8 mouse cellular contexts compared by ENCODE assay signal in genomic region chr5:53999831-54000230, GRCm38 (mm10). TPM values are rescaled to one million over a fixed set of nuclear protein-coding genes. Genes with fewer than 3 reads are reported as not detected.
DNase-seq lines count a peak whose midpoint lies in the region; ATAC-seq lines count a peak whose summit lies in the region.

No protein-coding gene starts in this region.

- no peak overlapping the region for H3K27ac ChIP-seq in forebrain, embryonic 10.5 days
- no peak overlapping the region for H3K27ac ChIP-seq in limb, embryonic 11.5 days (replicated peaks; ENCODE audit: low read depth, low read length)
- no peak overlapping the region for H3K27ac ChIP-seq in neural tube, embryonic 12.5 days

- no peaks in the 10 kb centered on the region for H3K9me3 ChIP-seq in forebrain, embryonic 10.5 days
- no peaks in the 10 kb centered on the region for H3K9me3 ChIP-seq in limb, embryonic 11.5 days (ENCODE audit: control insufficient read depth, low read length)
- H3K9me3 ChIP-seq in neural tube, embryonic 12.5 days = no peaks in the 10 kb centered on the region

- WGBS in forebrain, embryonic 10.5 days = 6% methylated on average over 2 of the region's 2 CpGs
- WGBS in limb, embryonic 11.5 days = 0% methylated on average over 2 of the region's 2 CpGs
- WGBS in neural tube, embryonic 12.5 days = 5% methylated on average over 2 of the region's 2 CpGs

- peak overlapping the region; percentile 92 for H3K4me3 ChIP-seq in forebrain, embryonic 10.5 days
- peak overlapping the region; percentile 81 for H3K4me3 ChIP-seq in limb, embryonic 11.5 days (ENCODE audit: low read depth, low read length)
- peak overlapping the region; percentile 89 for H3K4me3 ChIP-seq in neural tube, embryonic 12.5 days

- H3K4me1 ChIP-seq in forebrain, embryonic 10.5 days = peaks cover 39% of the 10 kb centered on the region
- H3K4me1 ChIP-seq in limb, embryonic 11.5 days (ENCODE audit: control insufficient read depth, insufficient read depth, low read length) = peaks cover 13% of the 10 kb centered on the region
- H3K4me1 ChIP-seq in neural tube, embryonic 12.5 days = peaks cover 15% of the 10 kb centered on the region

- no peaks in the 10 kb centered on the region for H3K36me3 ChIP-seq in forebrain, embryonic 10.5 days (replicated peaks)
- no peaks in the 10 kb centered on the region for H3K36me3 ChIP-seq in limb, embryonic 11.5 days (ENCODE audit: control insufficient read depth, insufficient read depth, low read length)
- no peaks in the 10 kb centered on the region for H3K36me3 ChIP-seq in neural tube, embryonic 12.5 days

- ATAC-seq in limb, embryonic 11.5 days (ENCODE audit: insufficient number of reproducible peaks, low FRiP score, low TSS enrichment, low read depth) = no peak
- ATAC-seq in neural tube, embryonic 12.5 days (ENCODE audit: low FRiP score, low read depth) = no peak

- H3K27me3 ChIP-seq in forebrain, embryonic 10.5 days (ENCODE audit: poor library complexity, severe bottlenecking) = peaks cover 21% of the 10 kb centered on the region
- no peaks in the 10 kb centered on the region for H3K27me3 ChIP-seq in limb, embryonic 11.5 days (ENCODE audit: control insufficient read depth, insufficient read depth, low read length)
- H3K27me3 ChIP-seq in neural tube, embryonic 12.5 days (replicated peaks) = no peaks in the 10 kb centered on the region

- peak overlapping the region; percentile 82 for H3K4me2 ChIP-seq in limb, embryonic 11.5 days (ENCODE audit: low read depth, severe bottlenecking)
- H3K4me2 ChIP-seq in neural tube, embryonic 12.5 days (replicated peaks) = peak overlapping the region; percentile 65

- peak overlapping the region; percentile 80 for H3K9ac ChIP-seq in limb, embryonic 11.5 days (ENCODE audit: low read length)
- H3K9ac ChIP-seq in neural tube, embryonic 12.5 days = peak overlapping the region; percentile 93

- peak; percentile 21 for DNase-seq in retina, embryonic 14.5 days (ENCODE audit: low spot score)
- no peak for DNase-seq in retina, postnatal 1 day
- no peak for DNase-seq in forebrain, embryonic 10.5 days (ENCODE audit: extremely low spot score, low spot score)
- no peak for DNase-seq in limb, embryonic 11.5 days (ENCODE audit: low spot score)
- DNase-seq in right cerebral cortex, adult 2 months (ENCODE audit: low spot score in 2 of 2) = no peak
- no peak for DNase-seq in layer of hippocampus, postnatal 36 days
- no peak for DNase-seq in right cerebral cortex, postnatal 14 days

RNA-seq across cellular contexts. Expression of gene Stim2, which starts 1.5 kb away (rescaled TPM):
- 13.6 and 15.0 TPM in 2 replicates for polyA plus RNA-seq in forebrain, embryonic 10.5 days (2016; fragmentation: Nextera tagmentation; extraction: Ambion mirVana)
- 15.5 and 16.9 TPM in 2 replicates for polyA plus RNA-seq in limb, embryonic 11.5 days (2014; fragmentation: Nextera tagmentation; extraction: Ambion mirVana)
- polyA plus RNA-seq in neural tube, embryonic 12.5 days (2016; fragmentation: Nextera tagmentation; extraction: Ambion mirVana) = 27.0 and 29.5 TPM in 2 replicates
- 100 to 1,000 TPM; 164 to 175 TPM for total RNA-seq in layer of hippocampus, postnatal 36 days (2021)
